Mouse (Mus musculus) small intestine, adult 2 months (tissue): Measurements from ENCODE around the gene Setd3.

Experiments used
- CTCF ChIP-seq: fragments of 200-500 bp; IDR thresholded peaks from 2 replicates; pipeline ENCODE4 v1.5.1; 2012; ENCODE audit warnings: low read depth, mild to moderate bottlenecking, control low read depth, inconsistent platforms, low read length, moderate library complexity, mixed read lengths; ENCODE audit not compliant: insufficient replicate concordance, insufficient read length; ENCODE audit errors: extremely low read depth
- POLR2A ChIP-seq: fragments of 200-500 bp; IDR thresholded peaks from 2 replicates; pipeline ENCODE4 v1.6.1; 2012; ENCODE audit warnings: low read depth, mild to moderate bottlenecking, control low read depth, inconsistent platforms, low read length, moderate library complexity

DNA sequence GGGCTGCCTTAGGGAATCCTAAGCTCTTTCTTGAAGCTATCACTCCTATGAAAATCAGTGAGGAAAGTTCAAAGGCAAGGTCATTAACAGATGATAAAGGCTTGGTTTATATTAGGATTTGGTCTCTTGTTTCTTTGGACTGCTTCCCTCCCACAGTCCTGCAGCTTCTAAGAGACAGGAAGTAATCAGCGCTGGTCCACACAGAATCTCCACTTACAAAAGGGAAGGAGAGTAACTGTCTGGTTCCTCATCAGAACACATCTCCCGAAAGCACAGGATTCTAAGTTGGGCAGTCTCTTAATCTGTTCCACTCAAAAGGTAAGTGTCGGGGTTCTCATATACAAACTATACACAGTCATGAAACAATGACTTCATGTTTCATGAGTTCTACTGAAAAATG, 10.2 kb downstream of the Setd3 start:
- TF ChIP-seq CTCF = no peak
- no peak for TF ChIP-seq POLR2A
